Mouse (Mus musculus): ENCODE results near the gene Ptger3. TPM values are rescaled to one million over a fixed set of nuclear protein-coding genes. Genes with fewer than 3 reads are reported as not detected.

The Ptger3 gene
- total and polyA plus RNA-seq, 2 experiments from 2014 or later = 9.0 to 16.5 TPM

- Histone ChIP-seq H3K9ac (replicated peaks; ENCODE audit: low read length) (no peak overlapping the region), H3K36me3 (ENCODE audit: insufficient read depth, low read length) (no peaks in the 10 kb centered on the region), H3K4me1 (ENCODE audit: insufficient read depth, low read length) (no peaks in the 10 kb centered on the region), H3K4me2 (ENCODE audit: low read depth, low read length) (no peak overlapping the region), H3K27ac (no peak overlapping the region), H3K27me3 (ENCODE audit: insufficient read depth, low read length) (no peaks in the 10 kb centered on the region), H3K4me3 (ENCODE audit: low read length) (no peak overlapping the region), H3K9me3 (ENCODE audit: low read length) (no peaks in the 10 kb centered on the region)
- no peak for ATAC-seq
- DNase-seq (ENCODE audit: low spot score) = no peak
- TF ChIP-seq CTCF (IDR thresholded peaks at IDR 0.05; ENCODE audit: low read depth) = no peak
- WGBS = 78% methylated on average over 7 of the region's 7 CpGs
Observed at GRCm38 (mm10) chr3:157661622-157662021, 94.9 kb downstream of the Ptger3 start.

GRCm38 (mm10) chr3:157664486-157665041 is 97.9 kb downstream of the Ptger3 start:
- no peak for TF ChIP-seq CTCF (IDR thresholded peaks at IDR 0.05; ENCODE audit: low read depth)
- no peak for ATAC-seq

GRCm38 (mm10) chr3:157665471-157665870 is 98.8 kb downstream of the Ptger3 start:
- TF ChIP-seq CTCF (IDR thresholded peaks at IDR 0.05; ENCODE audit: low read depth) = no peak
- Histone ChIP-seq H3K27ac (no peak overlapping the region), H3K4me1 (ENCODE audit: insufficient read depth, low read length) (no peaks in the 10 kb centered on the region), H3K9ac (replicated peaks; ENCODE audit: low read length) (no peak overlapping the region), H3K27me3 (ENCODE audit: insufficient read depth, low read length) (no peaks in the 10 kb centered on the region), H3K36me3 (ENCODE audit: insufficient read depth, low read length) (no peaks in the 10 kb centered on the region), H3K4me2 (ENCODE audit: low read depth, low read length) (no peak overlapping the region), H3K4me3 (ENCODE audit: low read length) (no peak overlapping the region), H3K9me3 (ENCODE audit: low read length) (no peaks in the 10 kb centered on the region)
- no peak for ATAC-seq
- 36% methylated on average over 1 of the region's 1 CpGs for WGBS
- no peak for DNase-seq (ENCODE audit: low spot score)

More at GRCm38 (mm10) chr3:157664486-157665041, 97.9 kb downstream of the Ptger3 start:
- no peaks in the 10 kb centered on the region for H3K4me1 ChIP-seq (ENCODE audit: insufficient read depth, low read length)
- H3K36me3 ChIP-seq (ENCODE audit: insufficient read depth, low read length) = no peaks in the 10 kb centered on the region
- no peak overlapping the region for H3K4me2 ChIP-seq (ENCODE audit: low read depth, low read length)
- DNase-seq (ENCODE audit: low spot score) = no peak
- no peaks in the 10 kb centered on the region for H3K9me3 ChIP-seq (ENCODE audit: low read length)
- H3K27ac ChIP-seq = no peak overlapping the region
- no peak overlapping the region for H3K9ac ChIP-seq (replicated peaks; ENCODE audit: low read length)
- H3K4me3 ChIP-seq (ENCODE audit: low read length) = no peak overlapping the region
- H3K27me3 ChIP-seq (ENCODE audit: insufficient read depth, low read length) = no peaks in the 10 kb centered on the region

- WGBS = 65% methylated on average over 2 of the region's 2 CpGs
- Histone ChIP-seq H3K36me3 (ENCODE audit: insufficient read depth, low read length) (no peaks in the 10 kb centered on the region), H3K27ac (no peak overlapping the region), H3K4me1 (ENCODE audit: insufficient read depth, low read length) (no peaks in the 10 kb centered on the region), H3K4me3 (ENCODE audit: low read length) (no peak overlapping the region), H3K4me2 (ENCODE audit: low read depth, low read length) (no peak overlapping the region), H3K9ac (replicated peaks; ENCODE audit: low read length) (no peak overlapping the region), H3K27me3 (ENCODE audit: insufficient read depth, low read length) (no peaks in the 10 kb centered on the region), H3K9me3 (ENCODE audit: low read length) (no peaks in the 10 kb centered on the region)
- DNase-seq (ENCODE audit: low spot score) (no peak), ATAC-seq (no peak)
- TF ChIP-seq CTCF (IDR thresholded peaks at IDR 0.05; ENCODE audit: low read depth) = no peak
Observed at GRCm38 (mm10) chr3:157666142-157666541, 99.5 kb downstream of the Ptger3 start.

GRCm38 (mm10) chr3:157686105-157686504 is 119.4 kb downstream of the Ptger3 start:
- Histone ChIP-seq H3K9ac (replicated peaks; ENCODE audit: low read length) (no peak overlapping the region), H3K27ac (no peak overlapping the region), H3K4me1 (ENCODE audit: insufficient read depth, low read length) (no peaks in the 10 kb centered on the region), H3K27me3 (ENCODE audit: insufficient read depth, low read length) (no peaks in the 10 kb centered on the region), H3K4me2 (ENCODE audit: low read depth, low read length) (no peak overlapping the region), H3K36me3 (ENCODE audit: insufficient read depth, low read length) (no peaks in the 10 kb centered on the region), H3K9me3 (ENCODE audit: low read length) (no peaks in the 10 kb centered on the region), H3K4me3 (ENCODE audit: low read length) (no peak overlapping the region)
- 87% methylated on average over 3 of the region's 3 CpGs for WGBS
- DNase-seq (ENCODE audit: low spot score) = no peak
- no peak for ATAC-seq
- no peak for TF ChIP-seq CTCF (IDR thresholded peaks at IDR 0.05; ENCODE audit: low read depth)

DNA sequence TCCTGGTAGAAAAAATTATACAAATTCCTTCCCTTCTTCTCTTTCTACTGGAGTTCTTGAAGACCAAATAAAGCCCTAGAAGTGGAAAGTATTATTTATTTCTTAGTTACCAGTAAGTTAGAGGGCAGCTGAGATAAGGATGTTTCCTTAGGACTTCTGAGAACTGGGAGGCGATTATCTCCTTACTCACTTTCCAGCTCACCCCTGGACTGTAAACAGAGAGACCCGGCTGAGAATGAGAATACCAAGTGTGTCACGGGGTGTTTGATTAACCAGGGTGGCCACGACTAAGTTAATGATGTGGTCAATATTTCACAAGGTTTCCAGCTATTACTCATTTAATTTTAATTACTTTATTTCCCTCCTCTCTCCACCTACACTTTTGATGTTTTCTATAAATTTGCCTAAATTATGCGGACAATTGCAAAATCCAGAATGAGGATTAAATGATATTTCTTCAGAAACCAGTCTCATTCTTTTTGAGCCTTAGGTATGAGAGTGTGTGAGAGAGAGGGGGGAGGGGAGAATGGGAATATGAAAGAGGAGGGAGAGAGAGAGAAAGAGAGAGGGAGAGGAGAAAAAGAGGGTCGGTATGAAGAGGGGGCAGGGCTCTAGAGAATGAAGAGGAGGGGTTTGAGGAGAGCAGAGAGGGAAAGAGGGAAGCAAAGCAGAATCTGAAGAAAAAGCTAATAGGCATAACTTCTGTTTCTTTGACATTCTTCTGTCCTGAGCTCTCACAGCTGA is 121.9 kb downstream of the Ptger3 start:
- Histone ChIP-seq H3K9me3 (ENCODE audit: low read length) (no peaks in the 10 kb centered on the region), H3K27me3 (ENCODE audit: insufficient read depth, low read length) (no peaks in the 10 kb centered on the region), H3K4me3 (ENCODE audit: low read length) (no peak overlapping the region), H3K36me3 (ENCODE audit: insufficient read depth, low read length) (no peaks in the 10 kb centered on the region), H3K27ac (no peak overlapping the region), H3K4me2 (ENCODE audit: low read depth, low read length) (no peak overlapping the region), H3K4me1 (ENCODE audit: insufficient read depth, low read length) (no peaks in the 10 kb centered on the region), H3K9ac (replicated peaks; ENCODE audit: low read length) (no peak overlapping the region)
- ATAC-seq (no peak), DNase-seq (ENCODE audit: low spot score) (no peak)
- WGBS = 61% methylated on average over 6 of the region's 6 CpGs
- TF ChIP-seq CTCF (IDR thresholded peaks at IDR 0.05; ENCODE audit: low read depth) = no peak

MicroRNA genes within 50 kb of the gene (microRNA counts, 519-probe panel; counts per million panel counts)
- microRNA mmu-miR-186 = not detected

Small RNAs within 50 kb of the gene (microRNA-seq; reads per million reads assigned to microRNA genes)
- gene Mir186 = 1,106 to 1,330 reads per million in 2 experiments

Other genes with a start within 250 kb of the Ptger3 start
- 53.8 and 55.1 TPM in 2 replicates for gene Zranb2, start 32.7 kb upstream of the Ptger3 start, total RNA-seq (2014; rRNA removed)
- 93.4 and 102 TPM in 2 replicates for gene Zranb2, start 32.7 kb upstream of the Ptger3 start, polyA plus RNA-seq (2015; fragmentation: Nextera tagmentation; extraction: Ambion mirVana)